Mouse (Mus musculus): ENCODE data around the gene Orm3.

Gene Orm3

DNA sequence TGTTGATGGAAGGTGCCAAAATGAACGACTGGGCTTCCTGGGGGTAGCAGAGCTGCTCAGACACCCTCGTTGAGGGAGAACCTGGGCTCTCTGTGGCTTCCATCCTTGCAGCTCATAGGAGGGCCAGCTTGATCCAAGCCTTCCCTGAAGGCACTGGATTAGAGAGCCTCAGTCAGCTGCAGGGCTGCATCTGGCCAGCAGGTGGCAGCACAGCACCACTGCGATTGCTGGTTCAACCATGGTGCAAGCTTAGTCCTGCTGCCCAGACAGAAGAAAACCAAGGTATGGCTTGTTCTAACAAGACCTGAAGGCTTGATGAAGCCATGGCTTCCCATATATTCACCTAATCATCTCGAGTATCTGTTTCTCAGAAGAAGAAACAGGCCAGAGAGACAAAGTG lies 12.6 kb downstream of the Orm3 start:
- peak; percentile 82 to 85 for DNase-seq (ENCODE audit: low spot score in 2 of 2)

DNA sequence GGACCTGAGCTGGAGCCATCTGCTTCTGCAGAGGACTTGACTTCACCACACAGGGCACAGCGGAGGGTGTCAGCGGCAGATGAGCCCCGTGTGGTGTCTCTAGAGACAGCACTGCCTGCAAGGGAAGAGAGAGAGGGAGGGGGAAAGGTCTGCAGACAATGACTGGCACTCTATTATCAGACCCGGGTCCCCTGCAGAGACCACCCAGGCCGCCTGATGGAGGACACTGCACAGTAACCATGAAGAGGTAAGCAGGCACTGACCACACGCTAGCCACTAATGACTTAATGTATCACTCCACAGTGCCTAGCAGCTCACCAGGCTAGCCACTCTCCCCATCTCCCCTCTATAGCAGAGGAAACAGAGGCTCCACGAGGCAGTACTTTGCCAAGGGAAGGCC lies 14.9 kb downstream of the Orm3 start:
- DNase-seq (ENCODE audit: low spot score in 2 of 2) = no peak

DNA sequence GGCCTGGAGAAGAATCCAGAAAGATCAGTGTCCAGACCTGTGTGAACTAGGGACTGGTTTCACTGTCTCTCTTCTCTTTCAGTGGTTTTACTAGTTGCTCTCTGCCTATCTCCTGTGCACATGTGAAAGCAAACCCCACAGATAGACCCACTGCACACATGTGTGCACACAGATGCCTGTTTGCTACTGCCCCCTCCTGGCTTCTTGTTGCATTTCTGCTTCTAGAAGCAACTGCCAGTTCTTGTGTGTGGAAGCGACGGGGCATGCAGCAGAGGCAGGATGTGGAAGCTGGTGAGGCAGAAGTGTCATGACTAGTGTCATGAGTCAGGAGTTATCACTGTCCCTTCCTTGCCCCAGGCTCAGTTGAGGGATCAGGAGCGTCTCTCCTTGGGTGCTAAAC lies 15.9 kb downstream of the Orm3 start:
- DNase-seq (ENCODE audit: low spot score in 2 of 2) = no peak

GRCm38 (mm10) chr4:63373404-63373803 lies 17.4 kb downstream of the Orm3 start:
- DNase-seq (ENCODE audit: low spot score in 2 of 2) = no peak

GRCm38 (mm10) chr4:63374331-63374730 lies 18.4 kb downstream of the Orm3 start:
- DNase-seq (ENCODE audit: low spot score in 2 of 2) = no peak

DNA sequence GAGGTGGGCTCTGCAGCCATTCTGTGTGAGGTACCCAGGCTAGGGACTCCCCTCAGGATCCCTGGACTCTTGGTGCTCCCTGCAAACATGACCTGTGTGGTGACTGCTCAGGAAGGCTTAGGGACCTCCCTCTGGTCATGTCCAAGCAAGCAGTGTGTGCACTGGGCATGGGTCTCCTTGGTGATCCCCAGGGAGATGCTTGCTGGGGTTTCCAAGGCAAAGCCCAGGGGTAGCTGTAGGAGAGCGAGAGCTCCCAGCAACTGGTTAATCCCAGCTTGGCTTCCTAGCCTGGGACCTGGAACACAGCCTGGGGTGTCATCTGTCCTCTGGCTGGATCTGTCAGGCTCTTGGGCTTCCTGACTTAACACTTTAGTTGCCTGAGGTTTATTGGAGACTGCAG lies 19.4 kb downstream of the Orm3 start:
- DNase-seq (ENCODE audit: low spot score in 2 of 2) = no peak

DNA sequence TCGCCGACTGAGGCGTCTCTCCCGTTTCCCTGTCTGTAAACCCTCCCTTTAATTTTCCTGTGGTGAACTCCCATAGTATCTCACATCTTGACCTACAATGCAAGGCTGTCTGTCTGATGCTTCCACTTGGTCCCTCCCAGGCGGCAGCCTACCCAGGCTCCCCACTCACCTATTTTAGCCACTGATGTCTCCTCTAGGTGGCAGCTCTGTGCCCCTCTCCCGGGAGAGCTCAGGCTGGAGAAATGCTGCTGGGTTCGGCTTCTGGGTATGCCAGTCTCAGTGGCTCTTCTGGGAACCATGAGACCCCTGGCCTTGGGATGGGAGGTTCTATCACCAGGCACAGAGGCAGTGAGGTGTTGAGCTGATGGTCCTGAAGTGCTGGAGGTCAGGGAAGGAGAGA lies 21.5 kb downstream of the Orm3 start:
- DNase-seq (ENCODE audit: low spot score in 2 of 2) = no peak

GRCm38 (mm10) chr4:63382676-63383369 lies 26.9 kb downstream of the Orm3 start:
- no peak for DNase-seq (ENCODE audit: low spot score in 2 of 2)

DNA sequence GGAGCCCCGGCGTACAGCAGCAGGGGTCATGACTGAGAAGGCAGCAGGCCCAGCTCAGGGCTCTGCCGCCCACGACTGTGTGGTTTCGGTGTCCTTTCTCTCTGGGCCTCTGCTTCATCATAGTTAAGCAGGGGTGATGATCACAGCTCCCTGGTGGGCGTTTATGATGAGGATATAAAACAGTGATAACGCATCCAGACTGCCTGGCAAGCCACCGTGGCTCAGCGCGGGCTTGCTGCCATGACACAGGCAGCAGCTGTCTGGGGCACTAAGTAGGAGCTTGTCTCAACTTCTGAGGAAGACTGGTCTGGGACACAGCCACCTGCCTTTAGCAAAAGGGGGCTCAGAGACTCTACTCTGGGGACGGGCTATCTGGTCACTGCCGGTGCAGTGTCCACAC lies 27.5 kb downstream of the Orm3 start:
- no peak for DNase-seq (ENCODE audit: low spot score in 2 of 2)

DNA sequence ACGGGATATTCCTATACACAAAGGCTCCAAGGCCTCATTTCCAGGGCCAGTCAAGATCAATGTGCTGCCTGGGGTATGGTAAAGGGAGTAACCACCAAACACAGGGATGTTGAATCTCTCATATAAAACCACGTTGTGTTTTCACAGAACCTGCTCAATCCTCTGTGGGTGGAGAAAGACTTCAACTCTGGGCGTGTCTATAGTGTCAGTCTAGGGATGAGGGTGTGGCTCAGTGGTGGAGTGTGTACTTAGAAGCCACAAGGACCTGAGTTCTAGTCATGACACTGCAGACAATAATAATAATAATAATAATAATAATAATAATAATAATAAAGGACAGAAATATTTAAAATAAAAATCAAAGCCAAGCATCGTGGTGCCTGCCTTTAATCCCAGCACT lies 28.3 kb downstream of the Orm3 start:
- DNase-seq (ENCODE audit: low spot score in 2 of 2) = no peak

DNA sequence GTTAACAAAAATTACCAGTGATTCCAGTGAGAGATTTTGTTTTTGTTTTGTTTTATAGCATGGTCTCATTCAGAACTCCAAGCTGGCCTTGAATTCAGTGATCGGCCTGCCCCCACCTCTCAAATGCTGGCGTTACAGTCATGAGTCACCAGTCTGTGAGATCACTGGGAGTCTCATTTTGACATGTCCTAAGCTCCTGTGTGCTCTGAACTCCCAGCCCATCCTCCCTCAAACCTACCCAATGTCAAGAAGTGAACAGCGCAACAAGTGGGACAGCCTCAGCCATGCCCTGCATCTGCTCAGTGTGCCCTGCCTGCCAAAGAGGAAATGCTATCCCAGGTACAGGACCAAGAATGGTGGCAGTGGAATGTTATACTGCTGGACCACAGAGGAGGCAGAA lies 29.3 kb downstream of the Orm3 start:
- no peak for DNase-seq (ENCODE audit: low spot score in 2 of 2)

GRCm38 (mm10) chr4:63385784-63386183 lies 29.8 kb downstream of the Orm3 start:
- no peak for DNase-seq (ENCODE audit: low spot score in 2 of 2)

GRCm38 (mm10) chr4:63388029-63388428 lies 32.1 kb downstream of the Orm3 start:
- DNase-seq (ENCODE audit: low spot score in 2 of 2) = no peak

GRCm38 (mm10) chr4:63389121-63389886 lies 33.3 kb downstream of the Orm3 start:
- no peak for DNase-seq (ENCODE audit: low spot score in 2 of 2)

DNA sequence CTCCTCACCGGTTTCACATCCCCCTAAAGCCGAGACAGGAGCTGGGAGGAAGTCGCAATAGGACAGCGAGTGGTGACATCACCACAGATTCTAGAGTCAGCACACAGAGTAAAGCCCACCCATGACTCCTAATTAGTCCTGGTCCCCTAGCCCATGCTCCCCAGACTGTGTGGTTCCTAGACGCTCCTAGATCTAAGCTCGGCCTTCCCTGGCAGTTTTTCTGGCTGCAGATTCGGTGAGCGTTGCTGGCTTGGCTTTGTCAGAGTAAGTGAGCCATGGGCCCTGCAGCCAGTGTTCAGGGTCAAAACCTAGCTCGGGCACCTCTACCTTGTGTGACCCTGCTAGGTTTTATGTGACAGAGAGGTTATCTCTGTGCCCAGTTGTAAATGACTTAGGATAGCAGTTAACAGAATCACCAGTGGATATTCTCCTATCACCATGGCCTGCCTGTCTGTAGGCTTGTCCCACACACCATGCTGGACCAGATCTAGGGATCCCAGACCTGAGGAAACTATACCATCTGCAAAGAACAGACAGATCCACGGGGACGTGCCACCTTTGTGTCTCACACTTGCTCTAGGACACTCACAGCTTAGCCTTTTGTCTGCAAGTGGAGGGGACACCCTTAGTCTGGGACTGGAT lies 34.0 kb downstream of the Orm3 start:
- DNase-seq (ENCODE audit: low spot score in 2 of 2) = no peak

- DNase-seq (ENCODE audit: low spot score in 2 of 2) = no peak
These were observed 35.4 kb downstream of the Orm3 start for GRCm38 (mm10) chr4:63391322-63391721.

- no peak for DNase-seq (ENCODE audit: low spot score in 2 of 2)
These were observed 42.1 kb downstream of the Orm3 start for GRCm38 (mm10) chr4:63397981-63398537.

DNA sequence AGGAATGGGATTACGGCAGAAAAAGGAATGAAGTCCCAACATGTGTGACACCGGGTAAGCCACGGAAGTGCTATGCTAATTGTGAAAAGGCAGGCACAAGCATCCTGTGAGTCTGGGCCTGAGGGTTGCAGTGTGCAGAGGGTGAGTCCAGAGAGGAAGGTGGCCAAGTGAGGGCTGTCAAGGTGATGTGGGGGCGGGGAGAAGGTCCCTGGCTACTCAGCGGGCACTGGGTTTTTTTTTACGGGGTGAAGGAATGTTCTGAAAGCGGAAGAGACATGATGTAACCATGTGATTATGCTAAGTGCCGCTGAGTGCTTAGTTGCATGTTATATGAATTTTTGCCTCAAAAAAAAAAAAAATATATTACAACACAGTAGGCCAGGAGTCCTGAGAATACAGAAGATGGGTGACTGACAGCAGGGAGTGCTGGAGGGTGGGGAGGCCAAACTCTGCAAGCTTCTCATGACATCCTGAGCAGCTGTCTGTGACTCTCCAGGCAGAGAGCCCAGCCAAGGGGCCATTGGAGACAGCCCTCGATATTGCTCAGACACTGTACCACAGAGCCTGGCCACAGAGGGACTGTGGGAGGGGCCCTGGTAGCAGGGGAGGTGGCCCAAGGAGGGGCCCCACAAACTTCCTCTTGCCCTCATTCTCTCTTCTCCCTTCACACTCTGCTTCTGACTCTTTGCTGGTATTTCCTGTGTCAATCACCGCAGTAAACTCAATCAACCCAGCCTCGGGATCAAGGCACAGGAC lies 43.1 kb downstream of the Orm3 start:
- DNase-seq (ENCODE audit: low spot score in 2 of 2) = no peak

DNA sequence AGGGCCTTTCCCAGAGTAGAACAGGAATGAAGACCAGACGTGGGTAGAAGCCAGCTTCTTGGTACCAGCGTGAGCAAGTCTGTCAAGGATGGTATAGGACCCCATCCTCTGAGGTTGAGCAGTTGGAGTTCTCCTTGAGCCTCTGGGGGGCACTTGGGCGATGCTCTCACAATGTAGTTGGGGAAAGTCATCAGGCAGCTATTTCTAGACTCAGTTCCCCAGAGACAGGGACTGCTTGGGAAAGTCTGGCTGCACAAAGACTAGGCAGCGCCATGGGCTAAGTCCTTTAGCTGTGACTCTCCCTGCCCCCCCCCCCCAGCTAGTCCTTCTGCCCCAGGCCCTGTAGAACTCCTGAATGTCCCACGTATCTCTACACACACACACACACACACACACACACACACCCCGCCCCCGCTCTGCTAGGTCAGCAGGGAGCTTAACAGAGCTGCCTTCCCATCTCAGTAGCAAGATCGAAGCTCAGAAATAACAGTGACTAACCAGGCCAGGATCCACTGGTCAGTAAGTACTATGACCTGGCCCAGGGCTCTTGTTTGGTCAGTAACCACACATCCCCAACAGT lies 43.8 kb downstream of the Orm3 start:
- DNase-seq (ENCODE audit: low spot score in 2 of 2) = no peak

- no peak for DNase-seq (ENCODE audit: low spot score in 2 of 2)
These were observed 44.8 kb downstream of the Orm3 start for GRCm38 (mm10) chr4:63400541-63401306.

GRCm38 (mm10) chr4:63401620-63402019 lies 45.7 kb downstream of the Orm3 start:
- no peak for DNase-seq (ENCODE audit: low spot score in 2 of 2)

All from urinary bladder, postnatal 36 days (tissue).